Mouse (Mus musculus) granulocyte monocyte progenitor cell, adult 5-6 weeks (primary cell): ENCODE measurements around the gene Jup. TPM values are rescaled to one million over a fixed set of nuclear protein-coding genes. Genes with fewer than 3 reads are reported as not detected.

Experiments
- ATAC-seq: replicated peaks from 2 replicates; pipeline ENCODE4 v1.8.0; 2016; ENCODE audit warnings: mild to moderate bottlenecking, moderate TSS enrichment, inconsistent platforms; ENCODE audit not compliant: poor library complexity, severe bottlenecking
- total RNA-seq, 2 experiments: library from RNA; stranded (forward) in 1 of 2; stranded (reverse) in 1 of 2; fragments of 200-712, 200-1000 nt in 1 of 2; fragments of >200 nt in 1 of 2; fragmentation: Nextera tagmentation in 1 of 2; gene quantifications; 2 replicates each; pipeline ENCODE4 v1.2.3; 2014 to 2017

Jup gene
- total RNA-seq (2014; fragmentation: Nextera tagmentation), result 4.8 and 6.7 TPM in 2 replicates
- total RNA-seq (2017), result 1.4 and 4.2 TPM in 2 replicates

GRCm38 (mm10) chr11:100397600-100398389, at the start of gene Jup:
Gene Jup, minus strand, starts transcription at chr11:100397763.
- peak; percentile 84 for ATAC-seq

- no peak for ATAC-seq
These were observed 45.1 kb upstream of the Jup start for GRCm38 (mm10) chr11:100442625-100443024.

DNA sequence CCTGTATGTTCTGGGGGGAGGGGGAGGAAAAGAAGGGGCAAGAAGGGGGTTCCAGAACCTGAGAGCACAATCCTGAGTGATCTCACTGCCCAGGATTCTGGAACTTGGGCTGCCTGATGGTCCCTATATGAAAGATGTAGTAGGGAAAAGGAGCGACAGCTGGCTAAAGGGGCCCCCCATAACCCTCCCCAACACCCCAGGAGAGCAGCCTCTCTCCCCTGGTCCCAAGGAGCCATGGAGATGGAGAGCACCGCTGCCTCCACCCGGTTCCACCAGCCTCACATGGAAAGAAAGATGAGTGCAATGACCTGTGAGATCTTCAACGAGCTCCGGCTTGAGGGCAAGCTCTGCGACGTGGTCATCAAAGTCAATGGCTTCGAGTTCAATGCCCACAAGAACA, 44.2 kb upstream of the Jup start, which contains the start of the genes Nt5c3b and Klhl10:
TSS of gene Nt5c3b (minus strand) at position 12 of the 400 bp plus-strand sequence.
TSS of gene Klhl10 (plus strand) at position 121 of the 400 bp plus-strand sequence.
- ATAC-seq, result no peak

- peak; percentile 95 for ATAC-seq
These were observed 43.3 kb upstream of the Jup start for GRCm38 (mm10) chr11:100440691-100441522.

GRCm38 (mm10) chr11:100437901-100438300, 40.3 kb upstream of the Jup start:
- no peak for ATAC-seq

- no peak for ATAC-seq
These were observed 38.2 kb upstream of the Jup start for GRCm38 (mm10) chr11:100435678-100436246.

GRCm38 (mm10) chr11:100432002-100432401, 34.4 kb upstream of the Jup start:
- ATAC-seq, result no peak

DNA sequence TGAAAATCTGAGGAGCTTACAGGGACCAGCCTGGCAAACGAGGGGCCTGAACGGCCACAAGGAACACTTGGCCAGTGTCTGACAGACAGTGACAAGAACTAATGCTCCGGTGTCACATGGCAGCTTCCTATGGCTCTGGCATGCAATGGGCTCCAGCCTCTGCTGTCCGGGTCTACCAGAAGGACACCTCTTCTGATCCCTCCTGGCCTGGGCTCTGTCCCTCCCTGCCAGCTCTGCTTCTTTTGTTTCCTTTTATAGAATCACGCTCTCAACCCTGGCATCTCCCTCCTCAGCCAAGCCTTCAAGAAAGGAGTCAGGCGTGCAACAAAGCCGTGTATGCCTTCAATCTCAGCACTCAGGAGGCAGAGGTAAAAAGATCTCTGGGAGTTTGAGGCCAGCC, 32.5 kb upstream of the Jup start:
- no peak for ATAC-seq

GRCm38 (mm10) chr11:100428612-100429199, 31.1 kb upstream of the Jup start:
- no peak for ATAC-seq

DNA sequence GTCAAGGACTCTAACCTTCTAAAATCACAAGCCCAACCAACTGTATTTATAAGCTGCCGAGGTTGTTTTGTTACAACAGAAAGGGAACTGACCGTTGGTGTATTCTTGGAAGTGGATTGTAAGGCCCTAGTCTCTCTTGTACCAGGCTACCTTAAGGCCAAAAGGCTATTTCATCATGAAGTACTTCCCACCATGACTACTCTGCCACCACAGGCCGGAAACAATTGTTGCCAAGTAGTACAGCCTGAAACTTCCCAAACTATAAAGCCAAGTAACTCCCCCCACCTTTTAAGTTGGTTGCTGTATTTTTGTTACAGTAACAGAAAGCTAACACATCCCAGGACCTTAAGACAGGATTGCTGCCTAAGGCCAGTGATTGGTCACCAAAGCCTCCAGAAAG, 29.3 kb upstream of the Jup start:
- ATAC-seq, result peak; percentile 80

- ATAC-seq, result 0 out of 2 replicates have a peak, but pooled peaks have one; percentile 20
These were observed 28.3 kb upstream of the Jup start for GRCm38 (mm10) chr11:100425851-100426250.

DNA sequence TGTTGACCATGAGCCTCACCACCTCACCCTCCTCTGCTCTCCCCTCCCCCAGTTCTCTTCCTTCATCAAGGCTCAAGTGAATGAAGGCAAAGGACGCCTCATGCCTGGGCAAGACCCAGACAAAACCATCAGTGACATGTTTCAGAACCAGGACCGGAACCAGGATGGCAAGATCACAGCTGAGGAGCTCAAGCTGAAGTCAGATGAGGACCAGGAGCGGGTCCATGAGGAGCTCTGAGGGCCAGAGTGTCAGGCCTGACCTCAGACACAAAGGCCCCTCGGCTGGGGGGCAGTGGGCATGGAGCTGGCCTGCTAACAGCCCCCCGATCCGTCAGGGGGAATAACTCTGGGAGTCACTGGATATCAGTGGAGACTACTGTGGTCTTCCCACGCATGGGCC, 26.3 kb upstream of the Jup start:
- no peak for ATAC-seq

GRCm38 (mm10) chr11:100421537-100421936, 24.0 kb upstream of the Jup start:
- no peak for ATAC-seq

GRCm38 (mm10) chr11:100414914-100415822, 17.6 kb upstream of the Jup start, which contains the start of gene Fkbp10:
Gene Fkbp10, plus strand, starts transcription at chr11:100415697.
- ATAC-seq, result peak; percentile 15; the same call in 1 of the 2 replicates

- ATAC-seq, result peak; percentile 66
These were observed 16.7 kb upstream of the Jup start, which contains the start of gene P3h4 for GRCm38 (mm10) chr11:100414021-100414913. Gene P3h4, minus strand, starts transcription at chr11:100414836.

GRCm38 (mm10) chr11:100413541-100413940, 16.0 kb upstream of the Jup start:
- ATAC-seq, result no peak

DNA sequence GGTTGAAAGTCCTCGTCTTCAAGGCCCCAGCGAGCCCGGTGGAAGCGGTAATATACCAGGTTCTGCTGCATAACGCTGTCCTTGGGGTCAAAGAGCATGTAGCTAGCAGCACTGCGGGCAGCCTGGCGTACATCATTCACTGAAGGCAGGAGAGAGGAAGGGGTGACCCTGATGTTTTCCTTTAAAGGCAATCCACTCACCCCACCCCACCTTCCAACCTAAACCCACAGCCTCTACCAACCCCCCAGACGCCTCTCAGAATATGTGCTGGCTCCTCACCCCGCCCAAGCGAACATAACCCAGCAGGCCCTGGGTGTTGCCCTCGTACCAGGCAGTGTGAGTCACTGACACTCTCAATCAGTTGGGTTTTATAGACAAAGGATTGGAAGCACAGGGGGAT, 14.2 kb upstream of the Jup start:
- no peak for ATAC-seq

DNA sequence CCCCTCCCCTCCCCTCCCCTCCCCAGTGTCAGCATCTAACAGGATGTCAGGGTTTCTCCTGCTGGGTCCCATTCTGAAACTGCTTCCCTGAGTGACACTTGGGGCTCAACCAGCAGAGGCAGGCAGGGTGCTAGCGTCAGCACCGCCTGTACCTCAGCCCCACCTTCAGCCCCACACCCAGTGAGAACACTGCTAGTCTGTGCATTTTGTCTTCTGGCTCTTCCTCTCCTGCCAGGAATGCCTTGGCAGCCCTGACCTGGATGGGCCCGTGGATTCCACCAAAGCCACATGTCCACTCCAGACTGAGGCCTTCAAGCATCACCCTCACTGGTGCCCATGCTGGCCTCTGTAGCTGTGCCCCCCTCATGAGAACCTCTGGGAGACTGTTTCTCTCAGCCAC, 12.1 kb upstream of the Jup start:
- ATAC-seq, result no peak
